Mouse (Mus musculus) ES-E14 (cell line): ENCODE measurements at regions not wholly inside any gene's neighbourhood (a gene's known extent, or its start where the extent isn't known, plus 50 kb on each side); places are given as distances from the start of the nearest gene placed in this dataset.

Source experiments
- CHD2 ChIP-seq: IDR thresholded peaks from 2 replicates; pipeline ENCODE4 v1.6.1; 2014; ENCODE audit warnings: mild to moderate bottlenecking, low read depth, low read length, inconsistent platforms
- HCFC1 ChIP-seq: IDR thresholded peaks from 2 replicates; pipeline ENCODE4 v1.6.1; 2012; ENCODE audit warnings: low read length, inconsistent platforms, borderline replicate concordance; ENCODE audit not compliant: insufficient read depth
- MAFK ChIP-seq: IDR thresholded peaks from 2 replicates; pipeline ENCODE4 v1.6.1; 2014; ENCODE audit warnings: mild to moderate bottlenecking, low read depth, low read length, inconsistent platforms; ENCODE audit not compliant: insufficient read depth
- ZNF384 ChIP-seq: IDR thresholded peaks from 2 replicates; pipeline ENCODE4 v1.6.1; 2012; ENCODE audit warnings: low read depth, low read length, inconsistent platforms

DNA sequence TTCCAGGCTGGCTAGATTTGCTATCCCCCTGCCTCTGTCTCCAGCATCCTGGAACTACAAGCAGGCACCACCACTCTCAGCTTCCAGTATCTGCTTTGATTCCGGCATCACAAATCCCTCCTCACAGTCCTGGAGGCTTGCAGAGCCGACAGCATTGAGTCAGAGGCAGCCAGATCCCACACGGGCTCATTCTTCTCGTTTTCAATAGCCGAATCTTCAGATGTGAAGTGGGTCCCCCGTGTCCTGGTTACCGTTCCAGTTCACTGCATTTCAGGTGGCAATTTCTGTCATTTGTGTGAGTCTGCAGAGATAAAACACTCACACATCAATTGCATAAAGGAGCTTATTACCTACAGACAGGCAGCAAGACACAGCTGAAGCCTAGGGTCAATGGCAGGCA, 62.4 kb upstream of the Wscd2 start:
- no peak for TF ChIP-seq MAFK
- TF ChIP-seq CHD2, result no peak
- TF ChIP-seq ZNF384, result no peak
- TF ChIP-seq HCFC1, result no peak
